Mouse (Mus musculus): ENCODE data around the gene Galnt16. TPM values are rescaled to one million over a fixed set of nuclear protein-coding genes. Genes with fewer than 3 reads are reported as not detected.

Gene Galnt16
- total and polyA plus RNA-seq, 3 experiments = 0.08 TPM; not detected in 2

DNA sequence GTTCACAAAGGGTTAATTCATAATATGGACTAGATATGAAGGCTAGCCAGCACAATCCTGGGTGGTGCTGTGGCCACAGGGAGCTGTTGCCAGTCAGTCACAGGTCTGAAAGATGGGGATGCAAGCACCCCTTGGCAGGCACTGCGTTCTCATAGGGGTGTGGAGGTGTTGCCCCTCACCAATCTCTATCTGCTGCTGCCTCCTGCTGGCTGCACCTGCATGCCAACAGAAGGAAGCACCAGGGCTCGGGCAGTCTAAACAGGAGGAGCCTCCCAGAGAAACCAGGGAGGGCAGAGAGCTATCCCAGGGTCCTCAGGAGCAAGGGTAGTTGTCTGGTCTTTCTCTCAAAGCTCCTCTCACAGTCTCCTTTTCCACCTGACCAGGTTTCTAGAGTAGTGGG, 66.9 kb downstream of the Galnt16 start:
- peak; percentile 27 for DNase-seq (ENCODE audit: low read depth, low spot score)
- H3K36me3 ChIP-seq (ENCODE audit: control insufficient read depth in 1 of 2, insufficient read depth in 2 of 2, low read length in 2 of 2) = no peaks in the 10 kb centered on the region
- H3K4me3 ChIP-seq (ENCODE audit: control insufficient read depth in 1 of 2, insufficient read depth in 1 of 2, low read depth in 2 of 2, low read length in 2 of 2) = no peak overlapping the region
- peak; percentile 55 for TF ChIP-seq RAD21 (IDR thresholded peaks at IDR 0.05; ENCODE audit: low read depth, low read length)
- peak; percentile 41; the same call in 1 of the 2 replicates for TF ChIP-seq SMC3 (IDR thresholded peaks at IDR 0.05; ENCODE audit: low read depth, low read length)
- TF ChIP-seq RCOR1 (IDR thresholded peaks at IDR 0.05; ENCODE audit: low read depth, low read length) = no peak
- peak; percentile 20 to 59 (median 53); a peak in 5 of 6 replicates for TF ChIP-seq CTCF (IDR thresholded peaks at IDR 0.05 in 2 of 3, conservative IDR thresholded peaks at IDR 0.05 in 1 of 3; ENCODE audit: control insufficient read depth in 1 of 3, insufficient read depth in 1 of 3, low read depth in 2 of 3, low read length in 3 of 3, poor library complexity in 1 of 3, severe bottlenecking in 1 of 3)
- no peak for TF ChIP-seq POLR2AphosphoS2 (IDR thresholded peaks at IDR 0.05; ENCODE audit: low read length)
- TF ChIP-seq E2F4 (IDR thresholded peaks at IDR 0.05; ENCODE audit: borderline replicate concordance, low read depth, low read length) = no peak
- peak; percentile 45 for TF ChIP-seq ZC3H11A (IDR thresholded peaks at IDR 0.05; ENCODE audit: low read depth, low read length)
- no peak overlapping the region for H3K27ac ChIP-seq (ENCODE audit: control insufficient read depth, low read depth, low read length)
- no peaks in the 10 kb centered on the region for H3K79me2 ChIP-seq (ENCODE audit: control insufficient read depth, insufficient read depth, low read length, poor library complexity)
- H3K9ac ChIP-seq (ENCODE audit: control insufficient read depth, low read depth, low read length, poor library complexity, severe bottlenecking) = no peak overlapping the region
- no peaks in the 10 kb centered on the region for H3K9me3 ChIP-seq (replicated peaks; ENCODE audit: insufficient read depth, low read length)
- H3K4me1 ChIP-seq (ENCODE audit: control insufficient read depth in 1 of 2, insufficient read depth in 2 of 2, low read length in 2 of 2) = no peaks in the 10 kb centered on the region
- H3K27me3 ChIP-seq (ENCODE audit: control insufficient read depth in 1 of 2, insufficient read depth in 2 of 2, low read length in 2 of 2) = no peaks in the 10 kb centered on the region; a peak in 2 of 4 replicates

DNA sequence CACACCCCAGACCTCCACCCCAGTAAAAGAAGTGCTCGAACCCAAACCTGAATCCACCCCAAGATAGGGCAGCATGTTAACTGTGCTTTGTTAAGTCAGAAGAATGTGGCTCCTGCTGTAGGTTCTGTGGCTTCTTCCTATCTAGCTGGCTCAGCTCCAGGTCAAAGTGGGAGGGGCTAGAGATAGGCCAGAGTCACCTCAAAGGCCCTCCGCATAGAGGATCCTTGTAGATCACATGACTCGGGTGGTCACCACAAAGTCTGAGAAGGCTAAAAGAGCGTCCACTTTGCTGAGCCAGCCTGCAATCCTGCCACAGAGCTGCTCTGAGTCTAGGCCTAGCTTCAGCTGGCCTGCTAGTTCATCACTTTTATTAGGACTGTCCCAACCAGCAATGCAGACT, 76.1 kb downstream of the Galnt16 start:
- peaks cover 0 to 34% of the 10 kb centered on the region in 2 experiments; a peak in 2 of 4 replicates for H3K36me3 ChIP-seq (ENCODE audit: control insufficient read depth in 1 of 2, insufficient read depth in 2 of 2, low read length in 2 of 2)
- H3K9me3 ChIP-seq (replicated peaks; ENCODE audit: insufficient read depth, low read length) = no peaks in the 10 kb centered on the region
- H3K79me2 ChIP-seq (ENCODE audit: control insufficient read depth, insufficient read depth, low read length, poor library complexity) = no peaks in the 10 kb centered on the region
- peaks cover 19 to 35% of the 10 kb centered on the region in 2 experiments for H3K4me1 ChIP-seq (ENCODE audit: control insufficient read depth in 1 of 2, insufficient read depth in 2 of 2, low read length in 2 of 2)
- H3K27ac ChIP-seq (ENCODE audit: control insufficient read depth, low read depth, low read length) = peak overlapping the region; percentile 35
- H3K27me3 ChIP-seq (ENCODE audit: control insufficient read depth in 1 of 2, insufficient read depth in 2 of 2, low read length in 2 of 2) = no peaks in the 10 kb centered on the region
- peak overlapping the region; percentile 2; the same call in 1 of the 2 replicates for H3K9ac ChIP-seq (ENCODE audit: control insufficient read depth, low read depth, low read length, poor library complexity, severe bottlenecking)
- H3K4me3 ChIP-seq (ENCODE audit: control insufficient read depth in 1 of 2, insufficient read depth in 1 of 2, low read depth in 2 of 2, low read length in 2 of 2) = no peak overlapping the region; a peak in 1 of 4 replicates
- TF ChIP-seq USF1 (IDR thresholded peaks at IDR 0.05; ENCODE audit: low read depth, low read length) (peak; percentile 91), SIN3A (IDR thresholded peaks at IDR 0.05; ENCODE audit: low read length) (peak; percentile 55; the same call in 1 of the 2 replicates), MYC (IDR thresholded peaks at IDR 0.05; ENCODE audit: low read depth, low read length) (no peak), MXI1 (IDR thresholded peaks at IDR 0.05; ENCODE audit: low read depth, low read length) (peak; percentile 59), RCOR1 (IDR thresholded peaks at IDR 0.05; ENCODE audit: low read depth, low read length) (peak; percentile 21; the same call in 1 of the 2 replicates), ELF1 (IDR thresholded peaks at IDR 0.05; ENCODE audit: low read depth, low read length) (peak; percentile 76; the same call in 1 of the 2 replicates), ZNF384 (IDR thresholded peaks at IDR 0.05; ENCODE audit: low read depth, low read length) (no peak), MAX (IDR thresholded peaks at IDR 0.05; ENCODE audit: low read length) (0 out of 2 replicates have a peak, but pooled peaks have one; percentile 28), EP300 (IDR thresholded peaks at IDR 0.05; ENCODE audit: low read depth in 1 of 2, low read length in 2 of 2) (peak; percentile 36 to 44; a peak in 2 of 4 replicates), NRF1 (IDR thresholded peaks at IDR 0.05; ENCODE audit: insufficient read depth, low read depth, low read length, poor library complexity, severe bottlenecking) (no peak), UBTF (IDR thresholded peaks at IDR 0.05; ENCODE audit: borderline replicate concordance, insufficient read depth, low read depth, low read length) (no peak), MAZ (IDR thresholded peaks at IDR 0.05; ENCODE audit: low read depth, low read length) (peak; percentile 84; the same call in 1 of the 2 replicates), USF2 (IDR thresholded peaks at IDR 0.05; ENCODE audit: borderline replicate concordance in 1 of 2, insufficient read depth in 1 of 2, low read depth in 1 of 2, low read length in 2 of 2) (peak in 1 of 2 experiments; percentile 52; a peak in 1 of 4 replicates), ETS1 (IDR thresholded peaks at IDR 0.05; ENCODE audit: low read depth, low read length) (peak; percentile 48; the same call in 1 of the 2 replicates), GATA1 (IDR thresholded peaks at IDR 0.05; ENCODE audit: low read depth, low read length) (peak; percentile 41; the same call in 1 of the 2 replicates), TCF12 (IDR thresholded peaks at IDR 0.05; ENCODE audit: low read depth, low read length) (peak; percentile 47; the same call in 1 of the 2 replicates), TBP (IDR thresholded peaks at IDR 0.05; ENCODE audit: low read depth, low read length) (peak; percentile 11; the same call in 1 of the 2 replicates), RAD21 (IDR thresholded peaks at IDR 0.05; ENCODE audit: low read depth, low read length) (no peak)
- peak; percentile 87 for DNase-seq (ENCODE audit: low read depth, low spot score)
